Comparison of ENCODE assay signal across 9 mouse cellular contexts in the genomic region with DNA sequence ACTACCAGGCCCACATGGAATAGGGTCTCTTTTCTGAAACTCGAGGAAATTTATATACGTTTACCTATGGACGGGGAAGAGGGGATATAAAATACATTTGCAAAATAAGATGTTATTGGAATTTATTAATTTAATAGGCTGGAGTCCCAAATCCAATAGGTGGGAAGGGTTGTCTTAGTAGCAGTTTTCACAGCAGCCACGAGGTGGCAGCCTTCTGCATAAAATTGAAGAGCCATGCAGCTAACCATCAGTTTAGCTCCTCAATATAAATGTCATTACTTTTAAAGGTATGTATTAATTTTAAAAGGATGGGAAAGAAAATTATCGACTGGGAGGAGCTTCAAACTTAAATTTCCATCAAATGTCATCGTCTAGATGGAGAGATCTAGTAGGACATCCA.
DNase-seq lines count a peak whose midpoint lies in the region; ATAC-seq lines count a peak whose summit lies in the region.
"Had no signal": no experiment of that assay in that cellular context is flagged by ENCODE, and none has a peak within 500 bp of the region (broad histone marks: within the 10 kb centered on the region; RNA-seq: fewer than 3 reads in every experiment).

No protein-coding gene starts in this region.

- peak; percentile 85 for DNase-seq in testis, postnatal 10 days (ENCODE audit: low spot score)
- no peak for DNase-seq in testis, postnatal 14 days (ENCODE audit: low spot score)
- DNase-seq in adrenal gland, adult 2 months = peak; percentile 51
- DNase-seq in embryonic facial prominence, embryonic 10.5 days (ENCODE audit: low spot score) = peak; percentile 63
- peak; percentile 81 for DNase-seq in heart, postnatal 4 days
- peak; percentile 58 to 80 for DNase-seq in left cerebral cortex, postnatal 14 days (ENCODE audit: low spot score in 2 of 2)
- DNase-seq in retina, postnatal 1 day = peak; percentile 70

- H3K27me3 ChIP-seq in embryonic facial prominence, embryonic 10.5 days (replicated peaks; ENCODE audit: low read depth, poor library complexity, severe bottlenecking) = no peaks in the 10 kb centered on the region
- H3K27me3 ChIP-seq: megakaryocyte, embryonic 14.5 days had no signal

- H3K27ac ChIP-seq in embryonic facial prominence, embryonic 10.5 days (replicated peaks) = no peak overlapping the region

- ATAC-seq in megakaryocyte-erythroid progenitor cell, adult 5-6 weeks (replicated peaks; ENCODE audit: low FRiP score, low TSS enrichment, poor library complexity, severe bottlenecking) = no peak

- H3K36me3 ChIP-seq in embryonic facial prominence, embryonic 10.5 days (replicated peaks) = no peaks in the 10 kb centered on the region

- intact Hi-C loops in left cerebral cortex, postnatal 14 days (cut with DNase I) = loop anchor here (5.0 kb wide), 2 partner anchors 742 to 757 kb away; no protein-coding TSS in a partner anchor

- 37% methylated on average over 6 of the region's 6 CpGs for WGBS in embryonic facial prominence, embryonic 10.5 days

- H3K9me3 ChIP-seq in embryonic facial prominence, embryonic 10.5 days = no peaks in the 10 kb centered on the region
- H3K9me3 ChIP-seq: megakaryocyte, embryonic 14.5 days had no signal

- H3K4me1 ChIP-seq in embryonic facial prominence, embryonic 10.5 days = no peaks in the 10 kb centered on the region
- H3K4me1 ChIP-seq: megakaryocyte, embryonic 14.5 days had no signal

- no peak overlapping the region for H3K4me3 ChIP-seq in embryonic facial prominence, embryonic 10.5 days
- H3K4me3 ChIP-seq: megakaryocyte, embryonic 14.5 days had no signal
